ENCODE assay signal across 12 mouse cellular contexts in the genomic region with DNA sequence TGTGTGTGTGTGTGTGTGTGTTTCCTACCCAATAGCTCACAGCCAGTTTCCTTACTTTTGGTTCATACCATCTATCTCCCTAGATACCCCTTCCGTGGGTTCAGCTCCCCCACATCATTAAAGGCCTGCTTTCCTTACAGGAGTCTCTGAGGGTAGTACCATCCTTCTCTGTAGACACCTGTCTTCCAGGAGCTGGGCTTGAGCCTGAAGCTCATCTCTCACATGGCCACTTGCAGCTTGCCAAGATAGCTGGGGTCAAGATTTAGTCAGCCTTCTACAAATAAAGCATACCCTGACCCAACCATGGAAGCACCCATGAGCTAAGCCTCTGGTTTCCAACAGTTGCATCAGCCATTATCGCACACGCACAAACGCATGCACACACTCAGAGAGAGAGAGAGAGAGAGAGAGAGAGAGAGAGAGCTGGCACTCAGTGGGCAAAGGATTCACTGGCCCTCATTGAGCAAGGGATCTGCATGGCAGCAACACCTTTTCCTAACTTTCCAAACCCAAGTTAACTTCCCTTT.
"Had no signal": no experiment of that assay in that cellular context is flagged by ENCODE, and none has a peak within 500 bp of the region (broad histone marks: within the 10 kb centered on the region; RNA-seq: fewer than 3 reads in every experiment).

No protein-coding gene starts in this region.

- H3K27me3 ChIP-seq: liver, embryonic 13.5 days; lung, embryonic 15.5 days had no signal

- ATAC-seq: liver, postnatal 0 days; midbrain, embryonic 16.5 days had no signal

- H3K4me2 ChIP-seq: limb, embryonic 12.5 days; liver, embryonic 13.5 days; lung, embryonic 15.5 days had no signal

- H3K4me1 ChIP-seq: limb, embryonic 12.5 days; liver, embryonic 13.5 days had no signal

- H3K9me3 ChIP-seq: limb, embryonic 12.5 days; liver, embryonic 13.5 days; lung, embryonic 15.5 days had no signal

- H3K36me3 ChIP-seq: limb, embryonic 12.5 days; liver, embryonic 13.5 days; lung, embryonic 15.5 days had no signal

- DNase-seq: kidney, adult 8-10 months; kidney, postnatal 25 days; layer of hippocampus, adult 9-11 months; liver; liver, embryonic 13.5 days; liver, postnatal 0 days; lung, postnatal 14 days; spleen, adult 18-20 months; thymus, postnatal 4 days had no signal

- H3K9ac ChIP-seq: limb, embryonic 12.5 days; liver, embryonic 13.5 days; liver, postnatal 0 days; lung, embryonic 15.5 days had no signal

- H3K27ac ChIP-seq: limb, embryonic 12.5 days; liver, embryonic 13.5 days; lung, embryonic 15.5 days had no signal

- H3K4me3 ChIP-seq: limb, embryonic 12.5 days; liver, embryonic 13.5 days; lung, embryonic 15.5 days had no signal
